Mouse (Mus musculus) hindbrain, embryonic 13.5 days (tissue): ENCODE data around the gene Vash2. TPM values are rescaled to one million over a fixed set of nuclear protein-coding genes. Genes with fewer than 3 reads are reported as not detected.

Experiments
- ATAC-seq: fragments of 200-750 bp; cut with Nextera tagmentation; 2 replicates; pipeline ENCODE4 v1.8.0; 2017; ENCODE audit warnings: moderate TSS enrichment; ENCODE audit not compliant: low FRiP score
- H3K27ac ChIP-seq: fragments of 300-500 bp; sonication (generic); 2 replicates; pipeline ENCODE4 v1.5.1; 2015; ENCODE audit warnings: inconsistent platforms, mild to moderate bottlenecking, moderate library complexity
- H3K27me3 ChIP-seq: fragments of 300-500 bp; sonication (generic); 2 replicates; pipeline ENCODE4 v1.6.1; 2015; ENCODE audit warnings: mild to moderate bottlenecking, inconsistent platforms
- H3K36me3 ChIP-seq: fragments of 300-500 bp; sonication (generic); 2 replicates; pipeline ENCODE4 v1.6.1; 2015; ENCODE audit warnings: mild to moderate bottlenecking, inconsistent platforms
- H3K4me1 ChIP-seq: fragments of 300-500 bp; sonication (generic); replicated peaks from 2 replicates; pipeline ENCODE4 v1.6.1; 2015; ENCODE audit warnings: inconsistent platforms
- H3K4me2 ChIP-seq: fragments of 300-500 bp; sonication (generic); 2 replicates; pipeline ENCODE4 v1.6.1; 2015; ENCODE audit warnings: inconsistent platforms, mild to moderate bottlenecking, moderate library complexity
- H3K4me3 ChIP-seq: fragments of 300-500 bp; sonication (generic); 2 replicates; pipeline ENCODE4 v1.5.1; 2015; ENCODE audit warnings: mild to moderate bottlenecking, inconsistent platforms
- H3K9ac ChIP-seq: fragments of 300-500 bp; sonication (generic); 2 replicates; pipeline ENCODE4 v1.6.1; 2015; ENCODE audit warnings: mild to moderate bottlenecking, inconsistent platforms
- H3K9me3 ChIP-seq: fragments of 300-500 bp; sonication (generic); 2 replicates; pipeline ENCODE4 v1.6.1; 2016; ENCODE audit warnings: inconsistent platforms
- WGBS: fragments of 180-500 bp; shearing (Covaris S2); methylation state at CpG from one replicate; pipeline ENCODE4 v1.1.7; 2015; 5-methylcytosine and 5-hydroxymethylcytosine counted together
- polyA plus RNA-seq: library from polyadenylated mRNA; unstranded; fragments of >200 nt; fragmentation: Nextera tagmentation; extraction: Ambion mirVana; gene quantifications from 2 replicates; pipeline ENCODE4 v1.2.1, GENCODE M21; 2015

Vash2 gene
- polyA plus RNA-seq, 1 experiment from 2014 or later, result 92.4 TPM

DNA sequence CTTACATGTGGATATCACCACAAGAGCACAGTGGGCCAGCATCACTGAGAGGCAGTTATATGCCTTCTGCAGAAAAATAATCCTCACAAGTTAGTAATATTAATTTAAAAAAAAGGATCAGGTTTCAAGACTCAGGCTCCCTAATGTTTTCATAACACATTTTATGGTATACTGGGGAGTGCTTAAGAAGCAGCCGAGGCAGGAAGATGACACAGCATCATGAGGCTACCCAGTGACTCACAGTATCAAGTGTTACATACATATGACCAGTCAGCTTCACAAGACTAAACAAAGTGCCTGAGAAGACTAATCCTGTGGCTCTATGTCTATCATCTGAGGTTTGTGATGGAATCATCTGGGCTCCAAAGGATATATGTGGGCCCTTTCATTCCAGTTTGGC, 18.9 kb upstream of the Vash2 start:
- Histone ChIP-seq H3K9me3 (no peaks in the 10 kb centered on the region), H3K27ac (no peak overlapping the region), H3K4me2 (no peak overlapping the region), H3K9ac (no peak overlapping the region), H3K27me3 (no peaks in the 10 kb centered on the region), H3K4me1 (0 out of 2 replicates have a peak, but pooled peaks cover 6% of the 10 kb centered on the region), H3K4me3 (no peak overlapping the region), H3K36me3 (peaks cover 4% of the 10 kb centered on the region; the same call in 1 of the 2 replicates)
- 85% methylated on average over 1 of the region's 1 CpGs for WGBS
- no peak for ATAC-seq

DNA sequence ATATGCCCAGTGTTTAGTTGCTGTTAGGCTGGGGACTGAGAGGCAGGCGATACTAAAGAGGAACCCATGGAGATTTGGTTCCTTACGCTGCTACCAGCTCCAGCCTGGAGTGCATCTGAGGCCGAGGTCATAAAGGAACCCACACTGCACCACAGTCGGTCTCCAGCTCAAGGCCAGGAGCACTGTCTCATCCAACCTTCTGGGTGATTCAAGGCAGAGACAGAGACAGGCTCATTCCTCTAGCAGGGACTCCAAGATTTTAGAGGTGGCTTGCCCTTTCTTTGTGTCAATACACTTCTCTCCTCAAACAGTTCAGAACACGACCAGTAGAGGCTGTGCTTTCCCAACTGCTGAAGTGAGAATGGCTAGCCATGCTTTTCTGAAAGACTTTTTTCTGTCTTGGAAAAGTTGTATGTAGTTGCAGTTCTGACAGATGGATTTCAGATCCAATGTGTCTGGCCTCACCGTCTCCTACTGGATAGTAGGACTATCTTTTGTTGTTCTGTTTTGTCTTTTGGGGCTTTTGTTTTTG, 17.3 kb upstream of the Vash2 start:
- Histone ChIP-seq H3K4me2 (no peak overlapping the region), H3K9ac (no peak overlapping the region), H3K9me3 (no peaks in the 10 kb centered on the region), H3K4me3 (no peak overlapping the region), H3K36me3 (peaks cover 4% of the 10 kb centered on the region; the same call in 1 of the 2 replicates), H3K27me3 (no peaks in the 10 kb centered on the region), H3K4me1 (0 out of 2 replicates have a peak, but pooled peaks cover 6% of the 10 kb centered on the region), H3K27ac (no peak overlapping the region)
- WGBS, result 72% methylated on average over 6 of the region's 6 CpGs
- no peak for ATAC-seq

DNA sequence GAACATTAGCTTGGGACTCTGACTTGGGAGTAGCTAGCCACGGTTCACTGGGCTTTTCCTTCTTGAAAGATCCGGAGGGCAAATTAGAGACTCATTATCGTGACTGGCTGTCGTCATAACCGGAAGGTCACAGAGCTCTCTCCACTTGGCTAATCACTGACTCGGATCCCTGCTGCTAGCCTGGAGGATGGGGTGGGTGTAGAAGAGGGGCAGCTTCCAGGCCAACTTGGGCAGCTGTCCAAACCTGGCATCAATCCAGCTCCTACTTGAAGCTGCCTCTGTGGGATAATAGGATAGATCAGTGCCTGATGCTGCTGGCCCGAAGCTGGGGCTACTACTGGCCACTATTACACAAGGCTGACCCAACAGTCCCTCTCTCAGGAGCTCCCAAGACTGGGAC, 16.5 kb upstream of the Vash2 start:
- H3K4me3 ChIP-seq, result no peak overlapping the region
- H3K27ac ChIP-seq, result no peak overlapping the region
- H3K4me1 ChIP-seq, result 0 out of 2 replicates have a peak, but pooled peaks cover 6% of the 10 kb centered on the region
- no peaks in the 10 kb centered on the region for H3K27me3 ChIP-seq
- ATAC-seq, result no peak
- no peaks in the 10 kb centered on the region for H3K9me3 ChIP-seq
- H3K9ac ChIP-seq, result no peak overlapping the region
- WGBS, result 57% methylated on average over 7 of the region's 7 CpGs
- peaks cover 4% of the 10 kb centered on the region; the same call in 1 of the 2 replicates for H3K36me3 ChIP-seq
- no peak overlapping the region for H3K4me2 ChIP-seq

DNA sequence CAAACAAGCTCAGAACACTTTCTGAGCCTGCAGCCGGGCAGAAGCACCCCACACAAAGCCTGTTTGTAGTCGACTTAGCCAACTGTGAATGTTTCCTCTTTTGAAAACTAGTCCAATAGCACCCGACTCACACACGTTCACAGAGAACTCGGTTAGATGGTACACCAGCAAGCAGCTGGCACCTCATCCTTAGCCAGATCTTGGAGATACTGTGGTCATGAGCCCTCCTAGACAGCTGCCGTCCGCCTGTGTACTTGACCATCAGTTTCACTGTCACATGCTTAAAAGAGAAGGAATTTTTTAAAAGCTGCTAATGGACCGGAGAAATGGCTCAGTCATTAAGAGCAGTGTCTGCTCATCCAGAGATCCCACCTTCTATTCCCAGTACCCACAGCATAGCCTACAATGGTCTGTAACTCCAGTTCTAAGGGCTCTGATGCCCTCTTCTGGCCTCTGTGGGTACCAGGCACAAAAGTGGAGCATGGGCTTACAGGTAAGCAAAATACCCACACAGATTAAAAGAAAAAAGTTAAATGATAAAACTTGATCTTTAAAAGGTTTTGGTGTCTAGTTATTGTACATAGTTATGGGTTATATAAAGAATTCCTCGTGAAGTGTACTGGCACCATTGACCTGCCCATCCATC, 10.5 kb upstream of the Vash2 start:
- H3K4me2 ChIP-seq, result no peak overlapping the region
- no peak overlapping the region for H3K27ac ChIP-seq
- no peaks in the 10 kb centered on the region for H3K9me3 ChIP-seq
- H3K9ac ChIP-seq, result no peak overlapping the region
- H3K4me3 ChIP-seq, result no peak overlapping the region
- no peak for ATAC-seq
- H3K27me3 ChIP-seq, result no peaks in the 10 kb centered on the region
- H3K4me1 ChIP-seq, result no peaks in the 10 kb centered on the region
- no peaks in the 10 kb centered on the region for H3K36me3 ChIP-seq
- WGBS, result 83% methylated on average over 9 of the region's 9 CpGs

DNA sequence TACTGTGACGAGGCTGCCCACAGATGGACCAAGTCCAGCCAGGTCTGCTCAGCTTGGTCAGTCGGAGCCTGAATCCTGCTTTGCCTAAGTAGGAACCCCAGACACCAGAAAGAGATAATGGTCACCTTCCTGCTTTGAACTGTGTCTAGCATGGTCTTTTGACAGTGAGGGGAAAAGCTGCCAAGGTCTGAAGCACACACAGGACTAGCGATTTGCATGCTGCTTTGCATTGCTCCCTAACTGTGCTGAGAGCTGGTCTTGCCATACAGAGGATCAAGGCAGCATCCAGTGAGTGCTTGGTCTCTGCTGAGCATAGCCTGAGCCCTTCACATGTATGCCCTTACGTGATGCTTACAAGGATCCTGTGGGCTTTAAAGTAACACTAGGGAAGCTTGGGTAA, 2.3 kb upstream of the Vash2 start:
- H3K4me2 ChIP-seq, result no peak overlapping the region
- WGBS, result 87% methylated on average over 4 of the region's 4 CpGs
- H3K9me3 ChIP-seq, result no peaks in the 10 kb centered on the region
- no peaks in the 10 kb centered on the region for H3K36me3 ChIP-seq
- no peaks in the 10 kb centered on the region for H3K27me3 ChIP-seq
- H3K27ac ChIP-seq, result no peak overlapping the region
- H3K9ac ChIP-seq, result no peak overlapping the region
- no peak overlapping the region for H3K4me3 ChIP-seq
- H3K4me1 ChIP-seq, result peaks cover 15% of the 10 kb centered on the region
- no peak for ATAC-seq

DNA sequence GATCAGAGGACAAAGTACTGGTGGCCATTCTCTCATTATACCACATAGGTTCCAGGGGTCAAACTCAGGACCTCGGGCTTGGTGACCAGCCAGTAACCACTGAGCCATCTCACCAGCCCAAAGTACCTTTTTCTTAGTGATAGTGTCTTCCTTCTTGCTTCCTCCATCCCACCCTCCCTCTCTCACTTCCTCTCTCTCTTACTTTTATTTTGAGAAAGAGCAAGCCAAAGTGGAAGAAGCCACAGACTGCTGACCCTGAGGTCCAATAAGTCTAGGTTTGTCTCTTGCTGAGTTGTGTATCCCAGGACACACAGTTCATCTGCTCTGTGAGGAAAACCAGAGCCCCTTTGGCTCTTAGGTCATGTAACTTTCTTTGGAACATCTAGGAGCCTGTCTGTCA, 1.4 kb upstream of the Vash2 start:
- H3K4me2 ChIP-seq, result no peak overlapping the region
- peaks cover under 1% of the 10 kb centered on the region; the same call in 1 of the 2 replicates for H3K36me3 ChIP-seq
- no peak overlapping the region for H3K9ac ChIP-seq
- no peaks in the 10 kb centered on the region for H3K9me3 ChIP-seq
- H3K4me3 ChIP-seq, result no peak overlapping the region
- H3K4me1 ChIP-seq, result peaks cover 25% of the 10 kb centered on the region
- WGBS, result 90% methylated on average over 1 of the region's 1 CpGs
- no peak overlapping the region for H3K27ac ChIP-seq
- H3K27me3 ChIP-seq, result no peaks in the 10 kb centered on the region
- ATAC-seq, result no peak

DNA sequence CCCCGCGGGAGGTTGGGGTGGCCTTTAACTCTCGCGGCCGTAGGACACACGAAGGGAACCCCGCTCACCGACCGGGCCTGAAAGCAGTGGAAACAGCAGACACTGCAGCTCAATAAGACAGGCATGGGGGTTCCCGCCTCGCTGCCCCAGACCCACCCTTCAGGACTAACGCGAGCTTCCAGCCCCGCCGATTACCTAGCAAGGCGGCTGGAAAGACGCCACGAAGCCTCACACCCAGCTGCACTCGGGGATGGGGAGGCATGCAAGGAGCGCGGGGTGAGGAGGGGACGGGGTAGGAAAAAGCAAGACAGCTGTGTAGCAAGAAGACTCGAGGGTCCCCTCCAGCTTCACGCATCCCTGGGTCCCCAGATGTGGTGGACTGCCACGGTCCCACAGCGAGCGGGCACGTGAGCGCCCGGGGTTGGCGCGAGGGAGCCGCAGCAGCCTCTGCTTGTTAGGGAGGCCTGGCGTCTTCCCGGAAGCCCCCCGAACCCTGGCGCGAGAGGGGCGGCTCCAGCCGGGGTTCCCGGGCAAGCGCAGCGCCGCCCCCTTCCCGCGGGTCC, 504 bp downstream of the Vash2 start:
- Histone ChIP-seq H3K27ac (peak overlapping the region; percentile 99), H3K4me2 (peak overlapping the region; percentile 80), H3K4me3 (peak overlapping the region; percentile 81), H3K9ac (peak overlapping the region; percentile 96), H3K36me3 (peaks cover 19% of the 10 kb centered on the region), H3K9me3 (no peaks in the 10 kb centered on the region), H3K27me3 (no peaks in the 10 kb centered on the region), H3K4me1 (peaks cover 39% of the 10 kb centered on the region)
- under 1% methylated on average over 42 of the region's 46 CpGs for WGBS
- ATAC-seq, result peak; percentile 83; the same call in 1 of the 2 replicates

DNA sequence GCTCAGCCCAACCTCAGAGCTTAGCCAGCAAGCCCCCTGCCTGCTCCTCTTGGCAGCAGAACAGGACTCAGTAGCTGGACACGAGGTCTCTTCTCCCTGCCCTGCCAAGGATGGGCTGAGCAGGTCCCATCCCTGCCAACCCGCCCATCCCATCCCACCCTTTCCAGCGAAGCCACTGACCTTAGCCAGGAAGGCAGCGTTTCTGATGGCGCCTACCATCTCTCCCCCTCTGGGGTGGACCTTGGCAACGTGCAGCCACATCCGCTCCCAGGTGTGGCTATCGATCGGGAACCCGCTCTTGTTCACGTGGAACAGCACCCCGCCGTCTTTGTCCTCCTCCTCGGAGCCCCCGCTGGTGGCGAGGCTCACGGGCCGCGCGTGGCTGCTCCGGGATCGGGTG, 1.1 kb downstream of the Vash2 start:
- under 1% methylated on average over 22 of the region's 22 CpGs for WGBS
- ATAC-seq, result no peak
- no peaks in the 10 kb centered on the region for H3K27me3 ChIP-seq
- peaks cover 45% of the 10 kb centered on the region for H3K4me1 ChIP-seq
- H3K9ac ChIP-seq, result peak overlapping the region; percentile 96
- no peaks in the 10 kb centered on the region for H3K9me3 ChIP-seq
- peak overlapping the region; percentile 81 for H3K4me3 ChIP-seq
- peaks cover 25% of the 10 kb centered on the region for H3K36me3 ChIP-seq
- peak overlapping the region; percentile 99 for H3K27ac ChIP-seq
- H3K4me2 ChIP-seq, result peak overlapping the region; percentile 80

DNA sequence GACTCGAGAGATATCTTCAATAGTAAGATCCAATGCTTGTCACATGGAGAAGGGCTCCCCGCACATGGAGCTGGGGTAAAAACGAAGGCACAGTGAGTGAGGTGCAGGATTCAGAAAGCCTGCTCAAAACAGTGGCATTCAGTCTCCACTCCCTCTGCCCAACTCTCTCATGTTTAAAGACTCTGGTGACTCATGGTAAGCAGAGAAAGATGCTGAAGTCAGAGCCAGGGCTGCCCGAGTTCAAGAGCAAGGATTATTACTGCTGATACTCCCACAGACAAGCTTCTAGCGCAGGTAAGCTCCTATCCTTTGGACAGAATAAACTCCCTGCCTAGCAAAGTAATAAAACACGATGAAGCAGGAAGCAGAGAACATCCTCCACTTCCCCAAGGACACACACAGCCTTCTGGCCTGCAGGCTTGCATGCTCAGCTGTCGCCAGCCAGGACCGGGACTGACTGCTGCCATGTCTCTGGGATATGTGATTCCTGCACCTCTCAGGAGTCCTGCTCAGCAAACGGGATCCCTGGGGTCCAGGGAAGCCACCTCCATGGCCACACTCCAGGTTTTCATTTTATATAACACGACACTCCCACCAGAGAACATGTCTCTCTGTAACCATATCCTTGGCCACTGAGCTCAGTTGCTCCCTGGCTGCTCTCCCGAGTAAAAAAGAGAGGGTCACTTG, 2.1 kb downstream of the Vash2 start:
- no peak for ATAC-seq
- peaks cover 54% of the 10 kb centered on the region for H3K4me1 ChIP-seq
- H3K4me3 ChIP-seq, result peak overlapping the region; percentile 81
- peak overlapping the region; percentile 99 for H3K27ac ChIP-seq
- H3K4me2 ChIP-seq, result peak overlapping the region; percentile 80
- WGBS, result 51% methylated on average over 11 of the region's 11 CpGs
- H3K27me3 ChIP-seq, result no peaks in the 10 kb centered on the region
- peak overlapping the region; percentile 96 for H3K9ac ChIP-seq
- no peaks in the 10 kb centered on the region for H3K9me3 ChIP-seq
- H3K36me3 ChIP-seq, result peaks cover 34% of the 10 kb centered on the region

DNA sequence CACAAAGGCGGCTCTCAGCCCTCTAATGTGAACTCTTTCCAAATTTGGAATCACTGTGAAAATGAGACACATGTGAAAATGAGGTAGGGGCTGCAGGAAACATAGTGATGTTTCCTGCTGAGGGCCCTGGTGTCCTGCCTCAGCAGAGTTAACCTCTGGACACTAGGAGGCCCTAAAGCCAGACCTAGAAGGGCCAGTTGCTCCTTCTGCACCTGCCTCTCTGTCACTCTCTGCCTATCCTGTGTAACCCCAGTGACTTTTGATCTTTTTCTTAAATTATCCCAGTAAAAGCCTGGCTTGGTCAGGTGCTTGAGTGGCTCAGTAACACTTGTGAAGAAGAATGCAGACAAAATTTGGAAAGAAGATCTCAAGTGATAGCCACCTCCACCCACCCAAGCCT, 4.3 kb downstream of the Vash2 start:
- H3K4me1 ChIP-seq, result peaks cover 54% of the 10 kb centered on the region
- peaks cover 54% of the 10 kb centered on the region for H3K36me3 ChIP-seq
- ATAC-seq, result no peak
- no peaks in the 10 kb centered on the region for H3K9me3 ChIP-seq
- no peak overlapping the region for H3K4me3 ChIP-seq
- no peak overlapping the region for H3K27ac ChIP-seq
- H3K27me3 ChIP-seq, result no peaks in the 10 kb centered on the region
- H3K9ac ChIP-seq, result peak overlapping the region; percentile 49; the same call in 1 of the 2 replicates
- WGBS, result 54% methylated on average over 1 of the region's 1 CpGs
- no peak overlapping the region for H3K4me2 ChIP-seq

DNA sequence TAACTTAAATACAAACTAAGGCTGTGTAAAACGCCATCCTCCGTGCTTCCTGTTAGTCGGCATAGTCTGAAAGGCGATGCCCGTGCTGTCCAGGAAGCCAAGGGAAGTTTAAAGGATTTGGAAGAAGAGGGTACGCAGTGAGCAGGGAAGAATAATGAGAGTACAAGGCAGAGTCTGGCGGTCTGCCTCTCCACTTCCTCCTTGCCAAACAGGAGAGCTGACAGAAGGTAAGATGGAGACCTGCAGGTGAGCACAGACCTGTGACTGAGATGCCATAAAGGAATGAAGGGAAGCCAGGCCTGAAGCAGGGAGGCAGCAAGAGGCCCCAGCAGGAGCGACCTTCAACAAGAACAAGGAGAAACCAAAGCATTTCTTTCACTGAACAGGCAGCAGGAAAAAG, 4.9 kb downstream of the Vash2 start:
- no peak overlapping the region for H3K4me2 ChIP-seq
- no peaks in the 10 kb centered on the region for H3K9me3 ChIP-seq
- H3K4me1 ChIP-seq, result peaks cover 54% of the 10 kb centered on the region
- no peak overlapping the region for H3K27ac ChIP-seq
- H3K4me3 ChIP-seq, result no peak overlapping the region
- H3K27me3 ChIP-seq, result no peaks in the 10 kb centered on the region
- H3K36me3 ChIP-seq, result peaks cover 61% of the 10 kb centered on the region
- 95% methylated on average over 8 of the region's 8 CpGs for WGBS
- H3K9ac ChIP-seq, result no peak overlapping the region
- no peak for ATAC-seq

DNA sequence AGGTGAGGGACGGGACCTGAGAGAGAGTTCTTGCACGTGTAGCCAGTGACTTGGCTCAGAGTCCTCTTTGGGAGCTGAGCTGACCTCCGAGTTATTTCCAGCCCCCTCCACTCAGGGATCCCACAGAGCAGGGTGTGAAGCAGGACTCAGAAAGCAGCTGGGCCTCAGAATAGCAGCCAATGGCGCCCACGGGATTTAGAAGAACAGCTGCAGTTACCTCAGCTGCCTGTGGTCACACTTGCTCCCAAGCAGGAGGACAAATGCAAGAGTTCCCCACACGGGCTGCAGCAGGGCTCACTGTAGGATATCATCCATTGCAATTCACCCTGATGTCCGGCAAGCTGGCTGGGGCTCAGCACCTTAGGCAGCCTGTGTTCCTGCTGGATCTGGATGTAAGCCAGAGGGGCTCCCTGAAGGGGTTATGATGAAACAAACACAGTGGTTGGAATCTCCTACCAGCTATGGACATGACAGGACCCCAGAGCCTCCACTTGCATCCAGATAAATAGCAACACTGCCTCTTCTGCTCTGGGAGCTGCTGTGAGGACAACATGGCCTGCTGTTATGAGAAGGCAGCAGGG, 6.4 kb downstream of the Vash2 start:
- Histone ChIP-seq H3K27me3 (no peaks in the 10 kb centered on the region), H3K4me2 (no peak overlapping the region), H3K9me3 (no peaks in the 10 kb centered on the region), H3K36me3 (peaks cover 76% of the 10 kb centered on the region), H3K27ac (no peak overlapping the region), H3K4me1 (peaks cover 52% of the 10 kb centered on the region), H3K4me3 (no peak overlapping the region), H3K9ac (0 out of 2 replicates have a peak overlapping the region, but pooled peaks have one; percentile 29)
- 70% methylated on average over 7 of the region's 7 CpGs for WGBS
- ATAC-seq, result no peak
